ENCODE assay signal across 17 mouse cellular contexts in the genomic region with DNA sequence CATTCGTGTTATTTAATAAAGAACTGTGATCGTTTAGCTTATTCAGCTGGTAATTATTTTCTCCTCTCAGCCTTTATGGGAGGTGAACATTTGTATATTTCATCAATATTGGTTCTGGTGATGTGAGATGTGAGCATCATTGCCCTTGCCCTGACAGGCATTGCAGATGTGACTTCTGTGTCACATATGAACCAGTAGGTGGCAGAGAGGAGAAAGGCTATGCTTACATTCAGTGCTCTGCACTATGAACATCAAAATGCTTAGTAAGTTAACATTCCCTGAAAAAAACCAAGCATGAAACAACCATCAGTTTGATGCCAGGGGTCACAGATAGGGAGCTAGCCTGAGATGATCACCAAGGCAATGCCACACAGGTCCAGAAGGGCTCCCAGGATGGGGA.
A peak's percentile ranks its signal among the peaks of the same experiment; 100 is the strongest.
DNase-seq lines count a peak whose midpoint lies in the region; ATAC-seq and TF ChIP-seq lines count a peak whose summit lies in the region.
"Had no signal": no experiment of that assay in that cellular context is flagged by ENCODE, and none has a peak within 500 bp of the region (broad histone marks: within the 10 kb centered on the region; RNA-seq: fewer than 3 reads in every experiment).

No protein-coding gene starts in this region.

- H3K4me3 ChIP-seq in hindbrain, embryonic 12.5 days, result no peak overlapping the region
- no peak overlapping the region for H3K4me3 ChIP-seq in hindbrain, embryonic 10.5 days
- H3K4me3 ChIP-seq in lung, embryonic 14.5 days (ENCODE audit: low read depth, low read length), result no peak overlapping the region
- H3K4me3 ChIP-seq in hindbrain, postnatal 0 days (ENCODE audit: low read length), result no peak overlapping the region
- H3K4me3 ChIP-seq: embryonic facial prominence, embryonic 15.5 days had no signal

- 74% methylated on average over 2 of the region's 2 CpGs for WGBS in hindbrain, embryonic 12.5 days
- WGBS in hindbrain, embryonic 10.5 days, result 86% methylated on average over 2 of the region's 2 CpGs
- 73% methylated on average over 2 of the region's 2 CpGs for WGBS in lung, embryonic 14.5 days
- 76% methylated on average over 2 of the region's 2 CpGs for WGBS in hindbrain, postnatal 0 days

- H3K9me3 ChIP-seq in hindbrain, embryonic 12.5 days (replicated peaks), result no peaks in the 10 kb centered on the region
- H3K9me3 ChIP-seq in hindbrain, embryonic 10.5 days, result no peaks in the 10 kb centered on the region
- no peaks in the 10 kb centered on the region for H3K9me3 ChIP-seq in lung, embryonic 14.5 days (ENCODE audit: low read depth, low read length)
- no peaks in the 10 kb centered on the region for H3K9me3 ChIP-seq in hindbrain, postnatal 0 days (ENCODE audit: low read length)
- H3K9me3 ChIP-seq: embryonic facial prominence, embryonic 15.5 days had no signal

- H3K27ac ChIP-seq in hindbrain, embryonic 12.5 days, result no peak overlapping the region
- no peak overlapping the region for H3K27ac ChIP-seq in hindbrain, embryonic 10.5 days
- no peak overlapping the region for H3K27ac ChIP-seq in lung, embryonic 14.5 days (ENCODE audit: low read depth)
- no peak overlapping the region for H3K27ac ChIP-seq in hindbrain, postnatal 0 days
- H3K27ac ChIP-seq: embryonic facial prominence, embryonic 15.5 days; macrophage had no signal

- no peaks in the 10 kb centered on the region for H3K36me3 ChIP-seq in hindbrain, embryonic 12.5 days
- H3K36me3 ChIP-seq in hindbrain, embryonic 10.5 days, result no peaks in the 10 kb centered on the region
- no peaks in the 10 kb centered on the region for H3K36me3 ChIP-seq in lung, embryonic 14.5 days (ENCODE audit: insufficient read depth)
- H3K36me3 ChIP-seq in hindbrain, postnatal 0 days (ENCODE audit: insufficient read depth, low read length), result no peaks in the 10 kb centered on the region
- H3K36me3 ChIP-seq: embryonic facial prominence, embryonic 15.5 days had no signal

- no peaks in the 10 kb centered on the region for H3K27me3 ChIP-seq in hindbrain, embryonic 12.5 days
- H3K27me3 ChIP-seq in hindbrain, embryonic 10.5 days (ENCODE audit: insufficient read depth, poor library complexity, severe bottlenecking), result no peaks in the 10 kb centered on the region
- no peaks in the 10 kb centered on the region for H3K27me3 ChIP-seq in lung, embryonic 14.5 days (ENCODE audit: insufficient read depth, low read length)
- no peaks in the 10 kb centered on the region for H3K27me3 ChIP-seq in hindbrain, postnatal 0 days (ENCODE audit: insufficient read depth, low read length)
- H3K27me3 ChIP-seq: embryonic facial prominence, embryonic 15.5 days had no signal

- H3K4me2 ChIP-seq in hindbrain, embryonic 12.5 days (replicated peaks), result no peak overlapping the region
- H3K4me2 ChIP-seq in lung, embryonic 14.5 days, result no peak overlapping the region
- H3K4me2 ChIP-seq in hindbrain, postnatal 0 days (ENCODE audit: low read depth, low read length), result no peak overlapping the region
- H3K4me2 ChIP-seq: embryonic facial prominence, embryonic 15.5 days had no signal

- peak; percentile 58 for TF ChIP-seq CTCF in lung, embryonic 14.5 days (IDR thresholded peaks at IDR 0.05; ENCODE audit: low read depth)
- peak; percentile 61 for TF ChIP-seq CTCF in hindbrain, postnatal 0 days (IDR thresholded peaks at IDR 0.05; ENCODE audit: low read depth)

- ATAC-seq in hindbrain, embryonic 12.5 days (ENCODE audit: low FRiP score), result peak; percentile 26; the same call in 1 of the 2 replicates
- no peak for ATAC-seq in lung, embryonic 14.5 days (ENCODE audit: insufficient read depth)
- ATAC-seq in hindbrain, postnatal 0 days, result no peak
- ATAC-seq in megakaryocyte, adult 5-6 weeks (ENCODE audit: poor library complexity, severe bottlenecking), result no peak
- ATAC-seq: activated CD4-positive, CD25-positive, alpha-beta regulatory T cell, adult 4 months had no signal

- no peak overlapping the region for H3K9ac ChIP-seq in hindbrain, embryonic 12.5 days
- no peak overlapping the region for H3K9ac ChIP-seq in lung, embryonic 14.5 days
- H3K9ac ChIP-seq in hindbrain, postnatal 0 days (replicated peaks; ENCODE audit: low read length), result no peak overlapping the region
- H3K9ac ChIP-seq: embryonic facial prominence, embryonic 15.5 days had no signal

- DNase-seq in cerebellum, postnatal 10 days, result peak; percentile 2 to 8
- DNase-seq in cerebellum, postnatal 14 days, result no peak
- DNase-seq in hindbrain, embryonic 10.5 days (ENCODE audit: low spot score), result no peak
- peak; percentile 11 for DNase-seq in lung, embryonic 14.5 days
- DNase-seq in lung, postnatal 36 days, result no peak
- no peak for DNase-seq in hindbrain, postnatal 0 days (ENCODE audit: low spot score)
- DNase-seq: cerebellum, postnatal 36 days; gastrocnemius, postnatal 25 days; kidney, adult 9 months; lung, adult 18-20 months; spleen, adult 18-20 months; thymus, postnatal 4 days had no signal

- no peaks in the 10 kb centered on the region for H3K4me1 ChIP-seq in hindbrain, embryonic 12.5 days
- H3K4me1 ChIP-seq in hindbrain, embryonic 10.5 days (replicated peaks), result no peaks in the 10 kb centered on the region
- no peaks in the 10 kb centered on the region for H3K4me1 ChIP-seq in lung, embryonic 14.5 days (ENCODE audit: insufficient read depth)
- no peaks in the 10 kb centered on the region for H3K4me1 ChIP-seq in hindbrain, postnatal 0 days (ENCODE audit: insufficient read depth, low read length)
- H3K4me1 ChIP-seq: embryonic facial prominence, embryonic 15.5 days had no signal

Comparison
In these comparisons a context has a peak if more than half of its experiments do, and no peak if none do; other contexts are left out.
1. DNase-seq: peak in cerebellum, postnatal 10 days (2 of 2) and lung, embryonic 14.5 days (single experiment); none in cerebellum, postnatal 14 days (0 of 2), hindbrain, embryonic 10.5 days (single experiment), lung, postnatal 36 days (single experiment) and hindbrain, postnatal 0 days (single experiment).